Mouse (Mus musculus): Measurements from ENCODE around the gene Vmn1r70.

The Vmn1r70 gene

DNA sequence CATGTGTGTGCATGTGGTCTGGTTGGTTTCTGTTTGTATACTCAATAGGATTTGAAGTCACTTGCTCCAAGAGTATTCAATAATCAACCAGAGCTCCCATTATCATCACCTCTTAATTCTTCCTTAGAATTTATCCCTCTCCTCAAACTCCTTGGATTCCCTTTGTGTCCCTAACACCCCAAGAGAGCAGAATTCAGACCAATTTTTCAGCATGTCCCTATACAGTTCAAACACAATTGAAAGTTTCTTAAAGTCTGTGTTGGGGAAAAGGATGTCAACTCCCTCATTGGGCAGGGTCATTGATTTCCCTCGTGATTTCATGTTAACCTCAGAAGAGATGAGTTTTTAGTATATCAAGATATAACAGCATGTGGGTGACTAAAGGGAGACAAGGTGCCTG is at the start of gene Vmn1r70:
Gene Vmn1r70 (plus strand): TSS at position 301 of the 400 bp plus-strand sequence.
- no peak for DNase-seq

DNA sequence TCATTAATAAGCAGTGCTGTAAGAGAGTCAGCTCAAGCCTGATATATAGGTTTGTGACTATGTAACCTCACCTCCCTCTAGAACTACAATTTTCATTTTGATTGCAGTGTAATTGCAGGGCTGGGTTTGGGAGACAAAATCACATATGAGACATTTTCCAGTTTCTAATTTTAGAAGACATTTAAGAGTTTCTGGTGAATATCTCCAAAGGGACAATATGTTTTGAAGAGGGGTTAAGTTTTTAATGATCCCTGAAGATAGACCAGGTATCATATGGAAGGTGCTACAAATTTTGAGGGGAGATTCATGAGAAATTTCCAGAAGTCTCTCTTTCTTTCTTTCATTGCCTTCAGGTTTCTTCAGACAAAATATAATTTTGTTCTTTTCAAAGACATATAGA is 17.8 kb upstream of the Vmn1r70 start, which contains the start of gene Vmn1r69:
Gene Vmn1r69 (minus strand): TSS at position 101 of the 400 bp plus-strand sequence.
- no peak for DNase-seq
